Mouse (Mus musculus) urinary bladder, adult 18-20 months (tissue): ENCODE results near the gene Gm4553.
"Not testable (repeated sequence)": the region's sequence is repeated elsewhere in the genome, so short reads cannot be mapped to it uniquely, and the experiment has no call there.

Experiments
- DNase-seq, 2 experiments: peaks; one replicate each; pipeline ENCODE4 v3.0.0; 2022; ENCODE audit warnings: low spot score in 2 of 2, mixed read lengths in 2 of 2

Gene Gm4553

DNA sequence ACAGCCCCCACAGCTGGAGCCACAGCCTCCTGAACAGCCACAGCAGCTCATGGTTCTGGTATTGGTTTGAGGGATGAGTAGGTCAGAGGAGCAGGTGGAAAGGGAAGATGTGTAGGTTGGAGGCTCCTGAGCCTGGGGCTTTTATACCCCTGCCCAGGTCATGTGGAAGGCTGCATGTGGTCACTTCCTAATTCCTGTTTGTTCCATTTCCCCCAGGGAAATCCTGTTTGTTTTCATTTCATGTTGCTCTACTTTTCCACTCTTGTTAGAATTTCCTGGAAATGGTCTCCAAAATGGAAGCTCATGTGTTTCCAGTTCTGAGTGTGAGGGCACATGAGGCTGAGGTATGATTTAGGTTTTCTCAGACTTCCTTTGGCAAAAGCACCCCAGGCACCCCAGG, at the start of gene Gm4553:
TSS of gene Gm4553 (minus strand) at position 101 of the 400 bp plus-strand sequence.
- not testable (repeated sequence) for DNase-seq

DNA sequence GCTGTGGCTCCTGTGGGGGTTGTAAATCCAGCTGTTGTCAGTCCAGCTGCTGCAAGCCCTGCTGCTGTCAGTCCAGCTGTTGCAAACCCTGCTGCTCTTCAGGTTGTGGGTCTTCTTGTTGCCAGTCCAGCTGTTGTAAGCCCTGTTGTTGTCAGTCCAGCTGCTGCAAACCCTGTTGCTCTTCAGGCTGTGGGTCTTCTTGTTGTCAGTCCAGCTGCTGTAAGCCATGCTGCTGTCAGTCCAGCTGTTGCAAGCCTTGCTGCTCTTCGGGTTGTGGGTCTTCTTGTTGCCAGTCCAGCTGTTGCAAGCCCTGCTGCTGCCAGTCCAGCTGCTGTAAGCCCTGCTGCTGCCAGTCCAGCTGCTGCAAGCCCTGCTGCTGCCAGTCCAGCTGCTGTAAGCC, 46.6 kb upstream of the Gm4553 start:
- not testable (repeated sequence) for DNase-seq

DNA sequence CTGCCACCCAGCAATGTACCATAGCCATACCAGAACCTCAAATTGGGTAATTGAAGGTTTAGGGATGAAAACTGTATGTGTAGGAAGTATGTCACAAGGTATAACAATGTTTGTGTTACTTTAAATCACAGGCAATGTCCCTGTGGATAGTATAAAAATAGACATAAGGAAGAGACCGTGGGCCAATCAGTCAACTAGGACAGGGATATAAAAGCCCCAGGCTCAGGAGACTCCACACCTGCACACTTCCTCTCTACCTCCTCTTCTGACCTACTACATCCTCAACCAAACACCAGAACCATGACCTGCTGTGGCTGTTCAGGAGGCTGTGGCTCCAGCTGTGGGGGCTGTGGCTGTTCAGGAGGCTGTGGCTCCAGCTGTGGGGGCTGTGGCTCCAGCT, 46.0 kb upstream of the Gm4553 start, which contains the start of gene Gm7579:
TSS of gene Gm7579 (plus strand) at position 301 of the 400 bp plus-strand sequence.
- DNase-seq: no peak

DNA sequence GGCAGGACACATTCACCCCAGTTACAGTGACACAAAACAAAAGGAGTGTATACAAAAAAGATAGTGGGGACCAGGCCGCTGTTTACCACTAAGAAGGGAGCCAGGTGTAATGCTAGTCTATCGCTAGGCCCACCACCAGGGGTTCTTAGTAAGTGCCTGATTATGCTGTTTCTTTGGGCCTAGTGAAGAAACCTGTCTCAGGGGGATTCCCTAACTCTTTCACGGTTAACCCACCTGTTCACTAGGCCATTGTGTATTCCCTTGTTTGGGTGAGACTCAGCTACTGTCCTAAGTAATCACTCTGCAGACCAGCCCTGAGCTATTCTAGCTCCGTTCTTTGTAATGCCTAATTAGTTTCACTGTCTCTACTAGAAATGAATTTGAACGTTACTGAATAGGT, 41.4 kb upstream of the Gm4553 start:
- not testable (repeated sequence) for DNase-seq

DNA sequence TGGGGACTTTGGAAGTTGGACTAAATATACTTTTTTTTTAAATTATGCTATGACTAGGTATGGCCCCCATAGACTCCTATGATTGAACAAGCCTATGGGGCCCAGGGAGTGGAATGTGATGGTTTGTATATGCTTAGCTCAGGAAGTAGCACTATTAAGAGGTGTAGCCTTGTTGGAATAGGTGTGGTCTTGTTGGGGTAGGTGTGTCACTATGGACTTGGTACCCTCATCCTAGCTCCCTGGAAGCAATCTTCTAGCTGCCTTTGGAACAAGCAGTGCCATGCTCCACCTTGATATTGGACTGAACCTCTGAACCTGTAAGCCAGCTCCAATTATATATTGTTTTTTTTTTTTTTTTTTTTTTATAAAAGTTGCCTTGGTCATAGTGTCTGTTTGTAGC, 39.9 kb upstream of the Gm4553 start:
- DNase-seq: no peak

DNA sequence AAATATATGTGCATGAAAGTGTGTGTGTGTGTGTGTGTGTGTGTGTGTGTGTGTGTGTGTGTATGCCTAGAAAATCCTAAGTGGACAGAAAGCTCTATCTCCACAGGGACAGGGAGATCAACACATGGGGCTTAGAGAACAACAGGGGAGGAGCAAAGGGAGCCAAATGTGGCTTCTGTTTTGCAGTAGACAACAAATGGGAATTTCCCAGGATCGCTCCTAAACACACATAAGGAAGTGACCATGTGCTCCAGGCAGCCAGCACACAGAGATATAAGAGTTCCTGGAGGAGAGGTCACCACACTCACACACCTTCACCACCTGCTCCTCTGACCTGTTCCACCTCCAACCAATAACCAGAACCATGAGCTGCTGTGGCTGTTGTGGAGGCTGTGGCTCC, 35.5 kb upstream of the Gm4553 start, which contains the start of gene Krtap5-3:
TSS of gene Krtap5-3 (plus strand) at position 301 of the 400 bp plus-strand sequence.
- DNase-seq: no peak

DNA sequence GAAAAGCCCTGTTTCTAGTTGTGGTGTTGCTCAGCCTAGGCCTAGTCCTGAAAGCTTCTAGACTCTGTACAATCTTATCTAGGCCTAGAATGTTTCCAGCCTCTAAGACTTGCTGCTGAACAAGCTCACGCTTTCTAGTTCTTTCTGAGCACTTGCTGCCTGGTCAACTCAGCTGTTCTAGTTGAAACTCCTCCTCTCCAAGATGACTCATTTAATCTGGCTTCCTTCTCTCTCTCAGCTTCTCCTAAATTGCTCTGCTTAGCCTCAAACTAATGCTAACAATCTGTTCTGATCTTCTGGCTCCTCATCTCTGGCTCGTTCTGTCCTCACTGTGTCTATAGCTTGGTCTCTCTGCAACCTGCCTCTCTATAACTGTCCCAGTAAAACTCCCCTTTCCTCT, 33.2 kb upstream of the Gm4553 start:
- no peak for DNase-seq

DNA sequence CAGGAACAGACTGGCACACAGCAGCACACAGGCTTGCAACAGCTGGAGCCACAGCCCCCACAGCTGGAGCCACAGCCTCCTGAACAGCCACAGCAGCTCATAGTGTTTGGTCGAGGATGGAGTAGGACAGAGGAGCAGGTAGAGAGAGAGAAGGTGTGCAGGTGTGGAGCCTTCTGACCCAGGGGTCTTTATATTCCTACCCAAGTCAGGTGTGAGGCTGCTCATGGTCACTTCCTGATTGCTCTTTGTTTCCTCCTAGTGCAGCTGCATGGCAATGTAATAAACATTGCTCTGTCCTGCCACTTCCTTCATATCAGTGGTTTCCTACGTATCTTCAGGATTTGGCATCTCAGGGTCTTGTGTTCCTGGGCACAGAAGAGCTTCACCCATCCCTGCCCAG, 24.8 kb upstream of the Gm4553 start, which contains the start of gene Gm10153:
TSS of gene Gm10153 (minus strand) at position 101 of the 400 bp plus-strand sequence.
- DNase-seq: no peak

DNA sequence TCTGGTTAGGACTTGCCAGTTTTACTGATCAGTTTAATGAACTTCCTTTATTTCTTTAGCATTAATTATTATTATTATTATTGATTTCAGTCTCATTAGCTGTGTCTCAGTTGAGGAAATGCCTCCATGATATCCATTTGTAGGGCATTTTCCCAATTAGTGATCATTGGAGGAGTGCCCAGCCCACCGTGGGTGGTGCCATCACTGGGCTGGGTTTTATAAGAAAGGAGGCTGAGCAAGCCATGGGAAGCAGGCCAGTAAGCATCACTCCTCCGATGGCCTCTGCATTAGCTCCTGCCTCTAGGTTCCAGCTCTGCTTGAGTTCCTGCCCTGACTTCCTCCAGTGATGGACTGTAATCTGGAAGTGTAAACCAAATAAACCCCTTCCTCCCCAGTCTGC, 22.6 kb upstream of the Gm4553 start:
- no peak for DNase-seq

DNA sequence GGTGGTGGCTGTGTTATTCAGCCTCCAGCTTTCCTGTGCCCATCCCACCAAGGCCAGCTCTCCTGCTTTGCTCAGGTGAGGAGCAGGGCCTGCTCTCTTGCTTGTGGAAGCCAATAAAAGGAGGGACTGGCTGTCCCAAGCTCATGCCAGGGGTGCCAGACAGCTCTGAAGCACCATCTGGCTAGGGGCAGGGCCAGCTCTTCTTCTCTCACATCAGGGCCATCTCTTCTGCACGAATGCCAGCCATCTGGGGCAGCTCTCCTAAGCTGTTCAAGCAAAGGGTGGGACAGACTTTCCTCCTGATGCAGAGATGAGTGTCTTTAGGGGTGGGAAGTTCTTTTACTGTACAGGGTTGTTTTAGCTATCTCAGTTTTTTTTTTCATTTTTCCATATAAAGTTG, 15.5 kb upstream of the Gm4553 start:
- no peak for DNase-seq

DNA sequence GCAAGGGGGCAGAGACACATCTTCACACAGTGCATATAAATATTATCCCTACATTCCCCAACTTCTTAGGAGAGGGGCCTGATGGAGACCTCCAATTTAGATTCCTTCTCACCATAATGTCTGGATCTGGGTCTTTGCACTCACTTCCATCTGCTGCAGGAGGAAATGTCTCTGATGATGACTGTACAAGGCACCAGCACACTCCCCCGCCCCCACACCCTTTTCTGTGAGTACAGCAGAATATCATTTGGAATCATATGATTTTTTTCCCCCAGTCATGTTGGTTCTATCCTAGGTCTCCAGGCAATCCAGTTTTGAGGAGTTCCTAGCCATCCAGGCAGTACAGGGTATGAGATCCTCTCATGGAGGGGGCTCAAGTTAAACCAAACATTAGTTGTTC, 13.1 kb upstream of the Gm4553 start:
- no peak for DNase-seq

DNA sequence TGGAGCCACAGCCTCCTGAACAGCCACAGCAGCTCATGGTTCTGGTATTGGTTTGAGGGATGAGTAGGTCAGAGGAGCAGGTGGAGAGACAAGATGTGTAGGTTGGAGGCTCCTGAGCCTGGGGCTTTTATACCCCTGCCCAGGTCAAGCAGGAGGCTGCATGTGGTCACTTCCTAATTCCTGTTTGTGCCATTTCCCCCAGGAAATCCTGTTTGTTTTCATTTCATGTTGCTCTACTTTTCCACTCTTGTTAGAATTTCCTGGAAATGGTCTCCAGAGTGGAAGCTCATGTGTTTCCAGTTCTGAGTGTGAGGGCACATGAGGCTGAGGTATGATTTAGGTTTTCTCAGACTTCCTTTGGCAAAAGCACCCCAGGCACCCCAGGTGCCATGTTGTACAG, 10.4 kb upstream of the Gm4553 start, which contains the start of gene Krtap5-2:
TSS of gene Krtap5-2 (minus strand) at position 101 of the 400 bp plus-strand sequence.
- DNase-seq: not testable (repeated sequence)

DNA sequence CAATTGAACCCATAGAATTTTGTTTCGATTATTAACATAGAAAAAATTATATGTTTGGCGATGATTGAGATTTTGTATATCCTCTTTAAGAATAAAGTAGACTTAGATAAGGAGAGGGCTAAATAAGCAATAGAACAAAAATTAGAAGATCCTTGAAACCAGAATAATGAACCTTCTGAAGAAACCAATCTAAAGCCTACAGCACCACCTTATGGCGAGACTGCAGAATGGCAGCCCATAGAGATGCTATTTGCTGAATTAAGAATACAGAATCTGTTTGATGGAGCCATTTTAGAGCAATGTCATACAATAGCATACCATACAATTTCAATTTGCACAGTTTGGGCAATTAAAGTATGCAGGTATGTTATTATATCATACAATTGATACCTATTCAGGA, 4.3 kb upstream of the Gm4553 start:
- no peak for DNase-seq

DNA sequence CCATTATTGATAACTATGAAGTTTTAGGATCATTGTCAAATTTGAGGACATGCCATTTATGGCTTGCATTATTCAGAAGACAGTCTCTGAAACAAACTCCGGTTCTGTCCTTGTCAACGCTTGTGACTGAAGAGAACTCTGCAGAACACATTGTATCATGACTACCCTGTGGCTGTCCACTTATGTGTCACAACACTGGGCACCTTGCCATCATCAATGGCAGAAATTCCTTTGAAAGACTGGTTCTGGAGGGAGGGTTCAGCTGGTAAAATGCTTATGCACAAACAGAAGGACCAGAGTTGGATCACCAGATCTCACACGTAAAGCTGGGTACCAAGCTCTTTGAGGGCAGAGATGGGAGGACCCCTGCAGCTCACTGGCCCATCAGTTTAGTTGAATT, 6.2 kb downstream of the Gm4553 start:
- DNase-seq: no peak

DNA sequence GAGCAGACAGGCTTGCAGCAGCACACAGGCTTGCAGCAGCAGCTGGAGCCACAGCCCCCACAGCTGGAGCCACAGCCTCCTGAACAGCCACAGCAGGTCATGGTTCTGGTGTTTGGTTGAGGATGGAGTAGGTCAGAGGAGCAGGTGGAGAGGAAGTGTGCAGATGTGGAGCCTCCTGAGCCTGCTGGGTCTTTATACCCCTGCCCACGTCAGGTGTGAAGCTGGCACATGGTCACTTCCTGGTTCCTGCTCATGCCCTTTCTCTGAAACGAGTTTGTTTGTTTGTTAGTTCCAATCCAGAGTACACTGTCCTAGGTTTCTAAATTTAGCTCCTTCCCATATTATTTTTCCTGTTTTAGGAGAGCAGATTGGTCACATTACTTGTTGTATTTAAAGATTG, 8.5 kb downstream of the Gm4553 start, which contains the start of gene Gm29735:
TSS of gene Gm29735 (minus strand) at position 101 of the 400 bp plus-strand sequence.
- not testable (repeated sequence) for DNase-seq

DNA sequence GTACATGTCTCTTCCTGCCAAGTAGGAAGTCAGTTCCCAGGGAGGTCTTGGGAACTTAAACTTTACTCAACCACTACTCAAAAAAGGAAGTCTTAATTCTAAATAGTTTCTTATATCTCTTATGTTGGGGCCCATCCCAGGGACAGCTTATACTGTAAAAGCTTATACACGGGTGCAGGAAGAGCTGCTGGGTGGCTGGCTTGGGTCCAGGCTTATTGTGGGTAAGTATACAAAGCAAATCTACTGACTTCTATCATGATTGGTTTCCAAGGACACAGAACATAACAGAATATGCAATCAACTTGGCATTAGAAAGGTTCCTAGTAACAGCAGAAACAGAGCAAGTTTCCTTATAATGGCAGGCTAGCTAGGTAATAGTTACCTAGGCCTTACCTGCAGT, 10.2 kb downstream of the Gm4553 start:
- DNase-seq: no peak

DNA sequence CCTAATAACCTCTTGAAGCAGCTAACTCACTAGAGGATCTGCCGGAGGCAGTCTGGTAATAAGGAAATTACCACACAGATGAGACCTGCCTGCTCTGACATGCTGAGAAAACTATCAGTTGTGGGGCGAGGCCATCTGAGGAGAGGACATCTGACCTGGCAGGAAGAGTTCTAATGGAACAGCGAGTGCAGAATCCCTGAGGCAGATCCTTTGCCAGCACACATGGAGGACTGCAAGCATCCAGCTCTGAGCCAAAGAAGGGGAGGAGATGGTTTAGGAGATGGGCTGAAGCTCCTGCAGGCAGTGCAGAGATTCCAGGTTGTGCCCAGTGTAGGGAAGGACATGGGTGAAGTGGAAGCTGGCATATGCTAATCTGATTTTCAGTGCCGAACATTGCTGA, 13.3 kb downstream of the Gm4553 start:
- no peak for DNase-seq

DNA sequence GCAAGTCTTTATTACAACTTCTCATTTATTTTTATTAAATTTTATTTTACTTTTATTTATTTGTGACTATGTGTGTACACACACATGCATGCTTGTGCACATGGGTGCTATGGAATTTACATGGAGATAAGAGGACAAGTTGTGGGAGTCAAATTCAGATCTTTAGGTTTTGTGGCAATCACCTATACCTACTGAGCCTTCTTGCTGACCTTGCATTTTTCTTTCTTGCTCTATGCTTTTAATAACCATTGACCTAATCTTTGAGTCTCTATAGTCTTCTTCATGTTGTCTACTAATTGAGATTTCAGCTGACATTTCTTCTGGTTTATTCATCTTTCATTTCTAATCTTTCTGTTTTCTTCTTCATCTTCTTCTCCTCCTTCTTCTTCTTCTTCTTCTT, 16.9 kb downstream of the Gm4553 start:
- DNase-seq: no peak

DNA sequence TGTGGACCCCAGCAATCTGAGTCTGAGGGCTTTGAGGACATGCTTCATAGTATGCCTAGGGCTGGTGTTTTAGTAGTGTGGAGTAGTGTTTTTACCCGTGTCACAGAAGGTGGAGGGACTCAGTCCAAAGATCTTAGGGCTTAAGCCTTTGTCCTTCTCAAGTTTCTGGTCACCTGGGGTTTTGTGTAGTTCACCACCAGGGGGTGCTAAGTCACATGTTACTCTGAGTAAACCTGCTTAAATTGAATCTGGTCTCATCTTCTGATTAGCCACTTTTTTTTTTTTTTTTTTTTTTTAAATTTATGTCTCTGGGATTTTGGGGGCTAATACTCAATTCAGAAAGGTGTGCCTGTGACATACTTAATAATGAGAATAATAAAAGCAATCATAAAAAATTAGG, 19.5 kb downstream of the Gm4553 start:
- DNase-seq: peak in 1 of 2 experiments; percentile 5

DNA sequence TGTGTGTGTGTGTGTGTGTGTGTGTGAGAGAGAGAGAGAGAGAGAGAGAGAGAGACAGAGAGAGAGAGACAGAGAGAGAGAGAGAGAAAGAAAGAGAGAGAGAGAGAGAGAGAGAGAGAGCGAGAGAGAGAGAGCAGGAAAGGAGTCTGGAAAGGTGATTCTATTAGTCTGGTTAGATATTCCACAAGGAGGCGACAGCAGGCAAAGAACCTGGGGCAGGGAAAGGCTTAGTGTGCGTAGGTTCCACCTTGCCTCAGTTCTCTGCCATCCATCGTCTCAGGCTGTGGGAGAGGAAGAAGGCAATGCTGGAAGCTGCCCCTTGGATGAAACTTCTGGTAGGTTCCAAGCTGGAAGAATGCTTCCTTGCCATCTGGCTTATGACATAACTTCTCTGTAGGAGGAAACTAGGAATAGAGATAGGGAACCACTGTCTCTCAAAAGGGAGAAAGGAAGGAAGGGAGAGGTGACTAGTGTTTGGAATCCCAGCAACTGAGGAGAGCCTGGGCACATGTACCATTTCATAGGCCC, 20.1 kb downstream of the Gm4553 start:
- DNase-seq: no peak

DNA sequence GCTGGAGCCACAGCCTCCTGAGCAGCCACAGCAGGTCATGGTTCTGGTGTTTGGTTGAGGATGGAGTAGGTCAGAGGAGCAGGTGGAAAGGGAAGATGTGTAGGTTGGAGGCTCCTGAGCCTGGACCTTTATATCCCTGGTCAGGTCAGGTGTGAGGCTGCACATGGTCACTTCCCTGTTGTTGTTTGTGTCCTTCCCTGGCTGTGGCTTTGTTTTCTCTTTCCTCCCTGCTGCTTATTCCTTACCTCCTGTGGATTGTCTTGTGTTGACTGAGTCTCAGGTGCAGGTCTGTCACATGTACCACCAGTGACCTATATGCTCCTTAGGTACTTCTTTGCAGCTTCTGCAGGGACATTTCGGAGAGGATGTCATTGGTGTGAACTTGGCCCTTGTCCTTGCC, 21.0 kb downstream of the Gm4553 start, which contains the start of gene Gm45337:
TSS of gene Gm45337 (minus strand) at position 101 of the 400 bp plus-strand sequence.
- no peak for DNase-seq

DNA sequence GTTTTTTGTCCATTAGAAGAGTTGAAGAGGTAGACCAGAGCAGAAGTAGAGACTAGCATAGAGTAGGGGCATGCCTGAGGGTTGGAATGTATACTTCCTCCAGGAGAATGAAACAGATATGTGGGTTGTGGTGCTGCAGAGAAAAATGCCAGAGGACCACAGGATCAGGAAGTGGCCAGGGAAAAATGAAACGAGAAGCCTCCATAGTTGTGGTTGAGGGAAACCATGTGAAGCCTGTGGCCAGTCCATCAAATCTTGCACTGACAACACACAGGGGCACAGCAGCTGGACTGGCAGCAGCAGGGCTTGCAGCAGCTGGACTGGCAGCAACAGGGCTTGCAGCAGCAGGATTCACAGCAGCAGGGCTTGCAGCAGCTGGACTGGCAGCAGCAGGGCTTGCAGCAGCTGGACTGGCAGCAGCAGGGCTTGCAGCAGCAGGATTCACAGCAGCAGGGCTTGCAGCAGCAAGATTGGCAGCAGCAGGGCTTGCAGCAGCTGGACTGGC, 22.0 kb downstream of the Gm4553 start:
- not testable (repeated sequence) for DNase-seq

DNA sequence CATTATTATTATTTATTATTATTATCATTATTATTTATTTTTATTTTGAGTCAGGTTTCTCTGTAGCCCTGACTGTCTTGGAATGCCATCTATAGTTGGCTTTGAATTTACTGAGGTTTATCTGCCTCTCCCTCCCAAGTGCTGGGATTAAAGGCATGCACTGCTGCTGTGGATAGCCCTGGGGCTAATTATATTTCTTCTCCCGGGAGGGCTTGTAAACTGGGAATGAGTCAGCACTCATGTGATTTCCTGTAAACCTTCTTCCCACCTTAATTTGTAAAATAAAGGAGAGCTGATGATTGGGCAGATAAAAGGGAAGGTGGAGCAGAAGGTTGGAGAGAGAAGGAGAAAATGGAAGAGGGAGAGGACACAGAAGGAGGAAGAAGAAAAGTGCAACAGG, 24.8 kb downstream of the Gm4553 start:
- no peak for DNase-seq

DNA sequence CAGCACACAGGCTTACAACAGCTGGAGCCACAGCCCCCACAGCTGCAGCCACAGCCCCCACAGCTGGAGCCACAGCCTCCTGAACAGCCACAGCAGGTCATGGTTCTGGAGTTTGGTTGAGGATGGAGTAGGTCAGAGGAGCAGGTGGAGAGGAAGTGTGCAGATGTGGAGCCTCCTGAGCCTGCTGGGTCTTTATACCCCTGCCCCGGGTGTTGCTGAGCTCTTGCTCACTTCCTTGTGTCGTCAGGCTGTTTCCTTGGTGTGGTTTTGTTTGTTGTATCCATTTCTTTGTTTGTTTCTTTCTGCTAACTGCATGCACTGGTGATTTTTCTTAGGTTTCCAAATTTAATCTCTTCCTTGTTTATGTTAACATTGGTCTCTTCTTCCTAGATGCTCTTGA, 29.6 kb downstream of the Gm4553 start, which contains the start of gene Gm39115:
TSS of gene Gm39115 (minus strand) at position 101 of the 400 bp plus-strand sequence.
- not testable (repeated sequence) for DNase-seq
